ENCODE assay signal across 19 mouse cellular contexts in genomic region chr7:67437216-67438006, GRCm38 (mm10).
A peak's percentile ranks its signal among the peaks of the same experiment; 100 is the strongest.
DNase-seq lines count a peak whose midpoint lies in the region; ATAC-seq and TF ChIP-seq lines count a peak whose summit lies in the region.
"Had no signal": no experiment of that assay in that cellular context is flagged by ENCODE, and none has a peak within 500 bp of the region (broad histone marks: within the 10 kb centered on the region; RNA-seq: fewer than 3 reads in every experiment).

No protein-coding gene starts in this region.

- no peaks in the 10 kb centered on the region for H3K9me3 ChIP-seq in heart, embryonic 16.5 days (replicated peaks; ENCODE audit: control insufficient read depth, low read length)
- no peaks in the 10 kb centered on the region for H3K9me3 ChIP-seq in lung, embryonic 15.5 days
- H3K9me3 ChIP-seq in stomach, embryonic 15.5 days, result no peaks in the 10 kb centered on the region
- H3K9me3 ChIP-seq: forebrain, embryonic 15.5 days; hindbrain, embryonic 12.5 days; limb, embryonic 13.5 days; midbrain, embryonic 13.5 days; neural tube, embryonic 15.5 days had no signal

- 59% methylated on average over 8 of the region's 8 CpGs for WGBS in heart, embryonic 16.5 days
- WGBS in lung, embryonic 15.5 days, result 44% methylated on average over 8 of the region's 8 CpGs
- 54% methylated on average over 8 of the region's 8 CpGs for WGBS in lung, adult 2 months
- 64% methylated on average over 8 of the region's 8 CpGs for WGBS in stomach, embryonic 15.5 days

- DNase-seq in embryo, embryonic 10.5 days (ENCODE audit: low spot score), result peak; percentile 34
- DNase-seq in embryo, embryonic 9.5 days (ENCODE audit: extremely low spot score), result no peak
- DNase-seq in heart, adult 9 months (ENCODE audit: low spot score in 2 of 2), result no peak
- DNase-seq in lung, adult 2 months, result no peak
- DNase-seq in ovary, postnatal 36 days (ENCODE audit: low spot score), result no peak
- DNase-seq: cerebellum, adult 9-11 months; layer of hippocampus, adult 9-11 months; retina, postnatal 1 day; right cerebral cortex, postnatal 4 days had no signal

- H3K4me2 ChIP-seq in heart, embryonic 16.5 days (ENCODE audit: low read depth, low read length), result no peak overlapping the region
- H3K4me2 ChIP-seq in lung, embryonic 15.5 days, result no peak overlapping the region
- H3K4me2 ChIP-seq in stomach, embryonic 15.5 days, result no peak overlapping the region
- H3K4me2 ChIP-seq: forebrain, embryonic 15.5 days; hindbrain, embryonic 12.5 days; limb, embryonic 13.5 days; midbrain, embryonic 13.5 days; neural tube, embryonic 15.5 days had no signal

- H3K9ac ChIP-seq in heart, embryonic 16.5 days (ENCODE audit: low read length), result no peak overlapping the region
- H3K9ac ChIP-seq in lung, embryonic 15.5 days, result no peak overlapping the region
- no peak overlapping the region for H3K9ac ChIP-seq in stomach, embryonic 15.5 days
- H3K9ac ChIP-seq: forebrain, embryonic 15.5 days; hindbrain, embryonic 12.5 days; midbrain, embryonic 13.5 days; neural tube, embryonic 15.5 days had no signal

- no peaks in the 10 kb centered on the region for H3K27me3 ChIP-seq in heart, embryonic 16.5 days (ENCODE audit: control insufficient read depth, insufficient read depth, low read length)
- H3K27me3 ChIP-seq in lung, embryonic 15.5 days, result no peaks in the 10 kb centered on the region
- no peaks in the 10 kb centered on the region for H3K27me3 ChIP-seq in stomach, embryonic 15.5 days (replicated peaks)
- H3K27me3 ChIP-seq: forebrain, embryonic 15.5 days; hindbrain, embryonic 12.5 days; limb, embryonic 13.5 days; midbrain, embryonic 13.5 days; neural tube, embryonic 15.5 days had no signal

- H3K27ac ChIP-seq in heart, embryonic 16.5 days (ENCODE audit: low read length), result peak overlapping the region; percentile 80; the same call in 1 of the 2 replicates
- peak overlapping the region; percentile 67; the same call in 1 of the 2 replicates for H3K27ac ChIP-seq in lung, embryonic 15.5 days
- no peak overlapping the region for H3K27ac ChIP-seq in stomach, embryonic 15.5 days
- H3K27ac ChIP-seq: forebrain, embryonic 15.5 days; hindbrain, embryonic 12.5 days; limb, embryonic 13.5 days; midbrain, embryonic 13.5 days had no signal

- TF ChIP-seq CTCF in lung, adult 2 months (IDR thresholded peaks at IDR 0.05; ENCODE audit: insufficient read depth, low read length), result no peak

- peaks cover 23% of the 10 kb centered on the region for H3K4me1 ChIP-seq in heart, embryonic 16.5 days (ENCODE audit: control insufficient read depth, insufficient read depth, low read length)
- peaks cover 21% of the 10 kb centered on the region for H3K4me1 ChIP-seq in lung, embryonic 15.5 days
- peaks cover 4% of the 10 kb centered on the region; the same call in 1 of the 2 replicates for H3K4me1 ChIP-seq in lung, adult 2 months (ENCODE audit: control insufficient read depth, insufficient read depth, low read length)
- peaks cover 15% of the 10 kb centered on the region for H3K4me1 ChIP-seq in stomach, embryonic 15.5 days

- ATAC-seq in heart, embryonic 16.5 days (replicated peaks; ENCODE audit: extremely low read depth, insufficient read depth, low FRiP score), result no peak
- ATAC-seq in lung, embryonic 15.5 days (ENCODE audit: borderline replicate concordance, extremely low read depth, low FRiP score, low TSS enrichment), result no peak
- 0 out of 2 replicates have a peak, but pooled peaks have one; percentile 33 for ATAC-seq in stomach, embryonic 15.5 days (ENCODE audit: insufficient read depth, low FRiP score, low read depth)
- ATAC-seq: forebrain, embryonic 15.5 days; inflammation-experienced regulatory T-cells, adult 6 months; midbrain, embryonic 13.5 days had no signal

- H3K36me3 ChIP-seq in heart, embryonic 16.5 days (ENCODE audit: control insufficient read depth, insufficient read depth), result no peaks in the 10 kb centered on the region
- H3K36me3 ChIP-seq in lung, embryonic 15.5 days, result no peaks in the 10 kb centered on the region
- no peaks in the 10 kb centered on the region for H3K36me3 ChIP-seq in stomach, embryonic 15.5 days
- H3K36me3 ChIP-seq: forebrain, embryonic 15.5 days; hindbrain, embryonic 12.5 days; limb, embryonic 13.5 days; midbrain, embryonic 13.5 days; neural tube, embryonic 15.5 days had no signal

- H3K4me3 ChIP-seq in heart, embryonic 16.5 days (ENCODE audit: low read length), result no peak overlapping the region
- no peak overlapping the region for H3K4me3 ChIP-seq in lung, embryonic 15.5 days
- H3K4me3 ChIP-seq in lung, adult 2 months (replicated peaks; ENCODE audit: extremely low read depth, low read depth, low read length), result no peak overlapping the region
- H3K4me3 ChIP-seq in stomach, embryonic 15.5 days (replicated peaks), result no peak overlapping the region
- H3K4me3 ChIP-seq: forebrain, embryonic 15.5 days; hindbrain, embryonic 12.5 days; limb, embryonic 13.5 days; midbrain, embryonic 13.5 days; myocyte; neural tube, embryonic 15.5 days had no signal

- TF ChIP-seq POLR2A in lung, adult 2 months (IDR thresholded peaks at IDR 0.05; ENCODE audit: borderline replicate concordance, extremely low read depth, low read depth, low read length), result no peak
